Mouse (Mus musculus) liver, embryonic 12.5 days (tissue): Measurements from ENCODE around the gene Foxo6. TPM values are rescaled to one million over a fixed set of nuclear protein-coding genes. Genes with fewer than 3 reads are reported as not detected.

Source experiments
- ATAC-seq: fragments of 200-750 bp; cut with Nextera tagmentation; 2 replicates; pipeline ENCODE4 v1.8.0; 2017; ENCODE audit warnings: moderate number of reproducible peaks, mild to moderate bottlenecking, moderate library complexity
- H3K27ac ChIP-seq: fragments of 300-500 bp; sonication (generic); 2 replicates; pipeline ENCODE4 v1.5.1; 2016; ENCODE audit warnings: mild to moderate bottlenecking
- H3K27me3 ChIP-seq: fragments of 300-500 bp; sonication (generic); replicated peaks from 2 replicates; pipeline ENCODE4 v1.6.1; 2016; ENCODE audit warnings: mild to moderate bottlenecking, moderate library complexity
- H3K36me3 ChIP-seq: fragments of 300-500 bp; sonication (generic); 2 replicates; pipeline ENCODE4 v1.6.1; 2016; ENCODE audit warnings: mild to moderate bottlenecking, moderate library complexity
- H3K4me1 ChIP-seq: fragments of 300-500 bp; sonication (generic); 2 replicates; pipeline ENCODE4 v1.6.1; 2016
- H3K4me2 ChIP-seq: fragments of 300-500 bp; sonication (generic); 2 replicates; pipeline ENCODE4 v1.6.1; 2016; ENCODE audit warnings: mild to moderate bottlenecking, moderate library complexity
- H3K4me3 ChIP-seq: fragments of 300-500 bp; sonication (generic); 2 replicates; pipeline ENCODE4 v1.5.1; 2016; ENCODE audit warnings: mild to moderate bottlenecking, moderate library complexity
- H3K9ac ChIP-seq: fragments of 300-500 bp; sonication (generic); 2 replicates; pipeline ENCODE4 v1.6.1; 2016; ENCODE audit warnings: mild to moderate bottlenecking, moderate library complexity
- H3K9me3 ChIP-seq: fragments of 300-500 bp; sonication (generic); replicated peaks from 2 replicates; pipeline ENCODE4 v1.6.1; 2016; ENCODE audit warnings: mild to moderate bottlenecking, moderate library complexity
- WGBS: fragments of 180-500 bp; shearing (Covaris S2); methylation state at CpG from one replicate; pipeline ENCODE4 v1.1.7; 2016; ENCODE audit not compliant: insufficient replicate concordance; 5-methylcytosine and 5-hydroxymethylcytosine counted together
- polyA plus RNA-seq: library from polyadenylated mRNA; unstranded; fragments of >200 nt; fragmentation: Nextera tagmentation; extraction: Ambion mirVana; gene quantifications from 2 replicates; pipeline ENCODE4 v1.2.1, GENCODE M21; 2016

The Foxo6 gene
- polyA plus RNA-seq, 1 experiment from 2014 or later: not detected

GRCm38 (mm10) chr4:120239419-120239818 is 47.7 kb downstream of the Foxo6 start:
- 44% methylated on average over 3 of the region's 3 CpGs for WGBS
- no peaks in the 10 kb centered on the region for H3K4me1 ChIP-seq
- no peak overlapping the region for H3K9ac ChIP-seq
- no peaks in the 10 kb centered on the region for H3K9me3 ChIP-seq
- no peak overlapping the region for H3K4me2 ChIP-seq
- no peak overlapping the region for H3K27ac ChIP-seq
- no peak for ATAC-seq
- H3K36me3 ChIP-seq: no peaks in the 10 kb centered on the region
- no peak overlapping the region for H3K4me3 ChIP-seq
- H3K27me3 ChIP-seq: peaks cover 34% of the 10 kb centered on the region

- Histone ChIP-seq H3K36me3 (no peaks in the 10 kb centered on the region), H3K4me2 (no peak overlapping the region), H3K9me3 (no peaks in the 10 kb centered on the region), H3K4me1 (no peaks in the 10 kb centered on the region), H3K4me3 (no peak overlapping the region), H3K9ac (no peak overlapping the region), H3K27ac (no peak overlapping the region), H3K27me3 (peaks cover 3% of the 10 kb centered on the region)
- 22% methylated on average over 2 of the region's 2 CpGs for WGBS
- ATAC-seq: no peak
These were observed 53.9 kb downstream of the Foxo6 start for GRCm38 (mm10) chr4:120233243-120233642.

GRCm38 (mm10) chr4:120232541-120232940 is 54.6 kb downstream of the Foxo6 start:
- Histone ChIP-seq H3K27ac (no peak overlapping the region), H3K27me3 (no peaks in the 10 kb centered on the region; the same call in 1 of the 2 replicates), H3K9ac (no peak overlapping the region), H3K9me3 (no peaks in the 10 kb centered on the region), H3K4me3 (no peak overlapping the region), H3K4me2 (no peak overlapping the region), H3K36me3 (no peaks in the 10 kb centered on the region), H3K4me1 (no peaks in the 10 kb centered on the region)
- no peak for ATAC-seq
- WGBS: 66% methylated on average over 2 of the region's 2 CpGs

- H3K27ac ChIP-seq: no peak overlapping the region
- WGBS: 55% methylated on average over 4 of the region's 4 CpGs
- no peaks in the 10 kb centered on the region for H3K9me3 ChIP-seq
- no peaks in the 10 kb centered on the region for H3K36me3 ChIP-seq
- no peak overlapping the region for H3K4me3 ChIP-seq
- H3K4me2 ChIP-seq: no peak overlapping the region
- H3K9ac ChIP-seq: no peak overlapping the region
- H3K4me1 ChIP-seq: no peaks in the 10 kb centered on the region
- ATAC-seq: no peak
- H3K27me3 ChIP-seq: no peaks in the 10 kb centered on the region; the same call in 1 of the 2 replicates
These were observed 55.2 kb downstream of the Foxo6 start for GRCm38 (mm10) chr4:120231982-120232381.

GRCm38 (mm10) chr4:120230256-120230649 is 56.9 kb downstream of the Foxo6 start:
- no peaks in the 10 kb centered on the region for H3K4me1 ChIP-seq
- no peaks in the 10 kb centered on the region for H3K36me3 ChIP-seq
- no peaks in the 10 kb centered on the region; the same call in 1 of the 2 replicates for H3K27me3 ChIP-seq
- WGBS: 11% methylated on average over 6 of the region's 6 CpGs
- no peak overlapping the region for H3K4me3 ChIP-seq
- no peak for ATAC-seq
- H3K9me3 ChIP-seq: no peaks in the 10 kb centered on the region
- no peak overlapping the region for H3K4me2 ChIP-seq
- H3K9ac ChIP-seq: no peak overlapping the region
- no peak overlapping the region for H3K27ac ChIP-seq

GRCm38 (mm10) chr4:120229505-120230255 is 57.5 kb downstream of the Foxo6 start:
- Histone ChIP-seq H3K9me3 (no peaks in the 10 kb centered on the region), H3K27ac (no peak overlapping the region), H3K9ac (no peak overlapping the region), H3K4me1 (no peaks in the 10 kb centered on the region), H3K36me3 (no peaks in the 10 kb centered on the region), H3K4me3 (no peak overlapping the region), H3K27me3 (no peaks in the 10 kb centered on the region; the same call in 1 of the 2 replicates), H3K4me2 (no peak overlapping the region)
- ATAC-seq: no peak
- 46% methylated on average over 13 of the region's 13 CpGs for WGBS

GRCm38 (mm10) chr4:120228613-120229012 is 58.5 kb downstream of the Foxo6 start:
- Histone ChIP-seq H3K9ac (no peak overlapping the region), H3K27ac (no peak overlapping the region), H3K36me3 (no peaks in the 10 kb centered on the region), H3K4me1 (no peaks in the 10 kb centered on the region), H3K9me3 (no peaks in the 10 kb centered on the region), H3K4me3 (no peak overlapping the region), H3K4me2 (no peak overlapping the region), H3K27me3 (no peaks in the 10 kb centered on the region; the same call in 1 of the 2 replicates)
- no peak for ATAC-seq
- 57% methylated on average over 3 of the region's 3 CpGs for WGBS

GRCm38 (mm10) chr4:120227224-120227623 is 59.9 kb downstream of the Foxo6 start:
- Histone ChIP-seq H3K4me1 (no peaks in the 10 kb centered on the region), H3K9me3 (no peaks in the 10 kb centered on the region), H3K4me2 (no peak overlapping the region), H3K4me3 (no peak overlapping the region), H3K9ac (no peak overlapping the region), H3K27me3 (no peaks in the 10 kb centered on the region; the same call in 1 of the 2 replicates), H3K27ac (no peak overlapping the region), H3K36me3 (no peaks in the 10 kb centered on the region)
- ATAC-seq: no peak
- 35% methylated on average over 2 of the region's 2 CpGs for WGBS

- no peak overlapping the region for H3K4me2 ChIP-seq
- H3K36me3 ChIP-seq: no peaks in the 10 kb centered on the region
- H3K27me3 ChIP-seq: no peaks in the 10 kb centered on the region
- H3K4me1 ChIP-seq: no peaks in the 10 kb centered on the region
- H3K9ac ChIP-seq: no peak overlapping the region
- no peak overlapping the region for H3K27ac ChIP-seq
- H3K4me3 ChIP-seq: no peak overlapping the region
- WGBS: 51% methylated on average over 4 of the region's 4 CpGs
- ATAC-seq: no peak
- no peaks in the 10 kb centered on the region for H3K9me3 ChIP-seq
These were observed 60.5 kb downstream of the Foxo6 start for GRCm38 (mm10) chr4:120226682-120227081.

- H3K4me2 ChIP-seq: no peak overlapping the region
- no peaks in the 10 kb centered on the region for H3K27me3 ChIP-seq
- H3K9ac ChIP-seq: no peak overlapping the region
- 46% methylated on average over 6 of the region's 6 CpGs for WGBS
- H3K4me1 ChIP-seq: no peaks in the 10 kb centered on the region
- H3K4me3 ChIP-seq: no peak overlapping the region
- H3K27ac ChIP-seq: no peak overlapping the region
- no peak for ATAC-seq
- H3K9me3 ChIP-seq: no peaks in the 10 kb centered on the region
- H3K36me3 ChIP-seq: no peaks in the 10 kb centered on the region
These were observed 61.9 kb downstream of the Foxo6 start for GRCm38 (mm10) chr4:120225135-120225780.

- Histone ChIP-seq H3K9ac (no peak overlapping the region), H3K27ac (no peak overlapping the region), H3K4me1 (no peaks in the 10 kb centered on the region), H3K9me3 (no peaks in the 10 kb centered on the region), H3K27me3 (no peaks in the 10 kb centered on the region), H3K36me3 (no peaks in the 10 kb centered on the region), H3K4me3 (no peak overlapping the region), H3K4me2 (no peak overlapping the region)
- ATAC-seq: no peak
- whole genome bisulfite sequencing: 67% methylated on average over 6 of the region's 6 CpGs
These were observed 63.3 kb downstream of the Foxo6 start for GRCm38 (mm10) chr4:120223805-120224204.

GRCm38 (mm10) chr4:120223108-120223745 is 63.9 kb downstream of the Foxo6 start:
- Histone ChIP-seq H3K9ac (no peak overlapping the region), H3K4me1 (no peaks in the 10 kb centered on the region), H3K9me3 (no peaks in the 10 kb centered on the region), H3K27me3 (no peaks in the 10 kb centered on the region), H3K36me3 (no peaks in the 10 kb centered on the region), H3K4me2 (no peak overlapping the region), H3K27ac (no peak overlapping the region), H3K4me3 (no peak overlapping the region)
- 60% methylated on average over 7 of the region's 7 CpGs for WGBS
- ATAC-seq: no peak
